Mouse (Mus musculus) cerebral cortex, adult 2 months (tissue): ENCODE data around the gene Efhc1.

Experiments used
- WGBS: fragments of 180-500 bp; shearing (Covaris S2); methylation state at CpG from one replicate; pipeline ENCODE4 v1.1.7; 2018; 5-methylcytosine and 5-hydroxymethylcytosine counted together

The Efhc1 gene

DNA sequence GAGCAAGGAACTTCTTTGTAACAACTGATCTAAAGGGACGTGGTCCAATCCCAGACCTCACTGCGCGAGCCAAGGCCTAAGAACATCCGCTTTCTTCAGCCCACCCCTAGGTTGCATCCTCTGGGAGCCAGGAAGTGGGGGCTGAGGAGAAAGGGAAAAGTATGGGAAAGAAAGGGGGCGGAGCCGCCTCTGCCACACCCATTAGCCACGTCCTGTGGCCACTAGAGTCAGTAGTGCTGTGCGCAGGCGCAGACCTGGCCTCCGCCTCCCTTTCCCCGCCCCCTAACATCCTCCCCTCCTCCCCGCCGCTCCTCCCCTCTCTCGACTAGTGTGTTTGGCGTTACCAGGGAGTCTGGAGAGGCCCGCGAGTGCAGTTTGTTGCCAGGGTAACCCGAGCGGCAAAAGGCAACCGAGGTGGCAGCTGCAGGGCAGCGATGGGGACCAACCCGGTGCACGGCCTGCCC lies at the start of gene Efhc1:
Gene Efhc1 (plus strand): TSS at position 327 of the 464 bp plus-strand sequence.
- WGBS, result 0% methylated on average over 23 of the region's 23 CpGs

DNA sequence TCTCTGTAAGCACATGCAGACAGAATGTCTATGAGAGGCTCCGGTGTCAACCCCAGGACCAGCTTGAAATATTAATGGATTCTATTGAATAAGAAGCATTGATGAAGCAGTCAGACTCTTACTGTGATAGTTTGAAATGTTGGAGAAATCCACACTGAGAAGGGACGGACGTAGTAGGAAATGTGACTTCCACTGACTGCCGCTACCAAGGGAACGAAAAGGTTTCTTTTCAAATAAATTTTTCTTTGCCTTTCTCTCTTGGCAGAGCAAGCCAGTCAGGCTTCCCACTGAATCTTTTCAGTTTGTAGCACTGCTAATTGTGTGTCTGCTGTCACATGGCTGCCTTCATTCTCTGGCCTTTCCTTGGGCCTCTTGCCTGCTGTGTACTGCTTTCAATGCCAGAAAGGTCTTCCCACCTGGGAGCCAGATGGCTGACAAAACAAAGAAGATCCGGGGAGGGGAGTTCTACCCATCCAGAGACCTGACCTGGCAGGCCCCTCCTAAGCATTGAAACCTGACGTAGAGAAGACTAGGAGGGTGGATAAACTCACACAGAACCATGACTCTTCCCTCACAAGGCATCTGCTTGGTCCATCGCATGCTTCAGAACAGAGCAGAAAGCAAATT lies 45.8 kb upstream of the Efhc1 start:
- WGBS, result 36% methylated on average over 8 of the region's 8 CpGs

DNA sequence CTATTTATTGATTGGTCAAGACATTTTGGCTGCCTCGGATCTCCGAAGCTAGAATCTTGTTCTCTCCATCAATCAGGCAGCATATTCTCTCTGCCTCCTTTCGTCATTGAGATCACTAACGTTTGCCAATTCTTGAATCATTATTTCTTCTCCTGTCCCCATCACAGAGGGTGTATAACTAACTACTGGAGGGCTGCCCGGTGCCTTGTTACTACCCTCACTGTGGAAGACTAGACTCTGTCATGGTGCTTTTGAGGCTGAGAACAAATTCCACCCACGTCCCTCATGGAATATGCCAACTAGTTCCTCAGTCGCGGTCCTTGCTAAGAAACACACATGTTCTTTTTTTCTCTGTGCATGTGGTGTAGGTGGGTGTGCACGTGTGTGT lies 45.3 kb upstream of the Efhc1 start:
- WGBS, result 39% methylated on average over 9 of the region's 9 CpGs

DNA sequence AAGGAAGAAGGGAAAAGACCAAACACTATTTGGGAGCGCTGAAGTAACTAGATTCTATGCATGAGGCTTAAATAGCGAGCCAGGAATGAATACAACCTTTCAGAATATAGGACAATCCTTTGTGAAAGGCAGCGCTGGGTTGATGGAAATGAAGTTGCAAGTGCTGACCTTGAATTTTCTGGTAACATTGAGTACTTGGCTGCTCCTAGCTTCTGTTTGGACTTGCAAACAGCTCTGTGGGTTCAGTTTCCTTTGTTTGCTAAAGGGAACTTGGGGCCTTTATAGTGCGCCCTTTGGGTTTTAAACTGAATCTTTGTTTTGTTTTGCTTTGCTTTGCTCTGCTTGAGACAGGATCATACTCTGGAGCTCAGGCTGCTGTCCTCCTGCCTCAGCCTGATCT lies 42.9 kb upstream of the Efhc1 start:
- WGBS, result 59% methylated on average over 4 of the region's 4 CpGs

DNA sequence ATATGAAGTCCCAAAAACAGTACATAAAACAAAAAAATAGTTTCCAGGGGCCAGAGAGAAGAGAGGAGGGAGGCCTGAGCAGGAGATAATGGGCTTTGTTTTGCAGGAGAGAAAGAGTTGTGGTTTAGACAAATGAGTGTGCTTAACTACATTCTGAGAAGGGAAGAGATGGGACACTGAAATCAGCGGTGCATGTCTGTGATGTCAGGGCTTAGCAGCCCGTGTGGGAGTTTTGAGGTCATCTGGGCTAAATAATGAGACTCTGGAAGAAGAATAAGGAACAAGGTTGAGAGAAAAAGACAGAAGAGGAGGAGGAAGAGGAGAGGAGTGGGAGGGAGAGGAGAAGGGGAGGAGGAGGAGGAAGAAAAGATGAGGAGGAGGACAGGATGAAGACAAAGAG lies 39.3 kb upstream of the Efhc1 start:
- WGBS, result 40% methylated on average over 2 of the region's 2 CpGs

DNA sequence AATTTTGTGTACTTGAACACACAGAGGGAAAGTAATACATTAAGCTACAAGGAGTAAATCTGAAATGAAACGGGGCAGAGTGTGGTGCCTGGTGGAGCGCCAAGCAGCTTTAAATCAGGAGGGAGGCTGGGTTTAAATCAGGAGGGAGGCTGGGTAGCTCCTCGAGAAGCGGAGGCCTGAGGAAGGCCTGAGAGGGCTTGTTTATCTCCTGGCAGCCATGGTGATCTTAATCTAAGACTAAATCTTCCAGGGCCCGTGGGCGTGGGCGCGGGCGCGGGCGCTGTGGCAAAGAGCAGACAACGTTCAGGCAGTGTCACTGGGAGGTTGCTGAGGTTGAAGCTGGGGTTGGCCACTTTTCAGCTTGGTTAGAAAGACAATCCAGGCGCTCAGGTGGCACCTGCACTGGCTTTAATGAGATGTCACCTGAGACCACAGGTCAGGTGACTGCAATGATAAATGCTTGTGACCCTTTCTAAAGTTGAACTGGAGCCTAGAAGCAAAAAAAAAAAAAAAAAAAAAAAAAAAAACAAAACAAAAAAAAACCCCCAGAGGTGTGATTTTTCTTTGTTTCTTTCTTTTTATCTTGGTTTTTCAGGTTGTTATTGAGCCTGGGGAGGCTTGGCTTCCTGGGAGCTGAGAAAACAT lies 38.8 kb upstream of the Efhc1 start:
- 64% methylated on average over 13 of the region's 13 CpGs for WGBS

DNA sequence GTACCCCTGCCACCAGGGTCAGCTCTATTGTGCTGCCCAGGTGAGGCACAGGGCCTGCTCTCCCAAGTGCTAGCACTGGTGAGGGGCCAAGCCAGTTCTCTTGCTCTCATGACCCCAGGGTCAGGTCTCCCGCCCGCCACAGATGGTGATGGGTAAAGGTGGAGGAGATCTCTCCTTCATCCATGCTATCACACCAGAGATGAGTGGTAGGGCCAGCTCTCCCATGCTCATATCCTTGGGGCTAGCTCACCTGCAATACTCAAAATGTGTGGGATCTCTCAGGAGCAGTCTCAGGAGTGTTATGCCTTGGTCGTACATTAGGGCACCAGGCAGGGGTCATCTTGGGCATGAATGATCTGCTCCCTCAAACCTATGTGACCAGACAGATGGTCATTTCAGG lies 36.7 kb upstream of the Efhc1 start:
- 93% methylated on average over 3 of the region's 3 CpGs for WGBS

DNA sequence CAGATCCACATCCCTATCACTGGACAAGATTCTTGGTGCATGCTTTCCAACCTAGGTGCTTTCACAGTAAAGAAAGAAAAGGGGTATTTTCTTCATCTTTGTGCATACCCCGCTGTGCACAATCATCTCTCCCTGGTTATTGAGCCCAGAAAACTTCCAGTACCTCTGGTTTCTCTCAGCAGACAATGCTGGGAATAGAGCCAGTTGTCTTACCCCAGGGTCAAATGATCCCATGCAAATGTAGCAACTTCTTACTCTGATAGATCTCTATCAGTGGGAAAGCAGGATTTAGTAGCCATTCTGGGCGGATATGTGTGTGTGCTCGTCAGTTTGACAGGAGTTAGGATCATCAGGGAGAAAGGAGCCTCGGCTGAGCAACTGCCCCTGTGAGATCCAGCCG lies 35.8 kb upstream of the Efhc1 start:
- WGBS, result 82% methylated on average over 5 of the region's 5 CpGs

DNA sequence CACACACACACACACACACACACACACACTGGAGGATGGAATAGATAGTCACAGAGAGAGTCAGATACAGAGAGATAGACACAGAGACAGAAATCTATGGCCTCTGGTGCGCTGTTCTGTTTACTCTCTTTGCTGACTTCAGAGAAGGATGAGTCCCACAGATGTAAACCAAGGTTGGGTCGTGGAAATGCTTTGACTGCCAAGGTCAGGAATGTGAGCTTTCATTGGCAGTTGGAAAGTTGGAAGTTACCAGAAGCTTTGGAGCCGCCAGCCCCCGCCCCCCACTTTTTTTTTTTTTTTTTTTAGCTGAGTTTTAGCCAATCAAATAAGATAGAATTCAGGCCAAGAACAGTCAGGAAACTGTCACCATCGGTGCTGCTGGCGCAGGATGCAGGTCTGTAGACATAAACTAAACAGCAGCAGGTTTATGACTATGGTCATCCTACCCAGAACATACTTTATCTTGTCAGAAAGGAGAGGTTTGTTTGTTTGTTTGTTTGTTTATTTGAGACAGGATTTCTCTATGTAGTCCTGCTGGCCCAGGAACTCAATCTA lies 33.9 kb upstream of the Efhc1 start:
- WGBS, result 80% methylated on average over 6 of the region's 6 CpGs

DNA sequence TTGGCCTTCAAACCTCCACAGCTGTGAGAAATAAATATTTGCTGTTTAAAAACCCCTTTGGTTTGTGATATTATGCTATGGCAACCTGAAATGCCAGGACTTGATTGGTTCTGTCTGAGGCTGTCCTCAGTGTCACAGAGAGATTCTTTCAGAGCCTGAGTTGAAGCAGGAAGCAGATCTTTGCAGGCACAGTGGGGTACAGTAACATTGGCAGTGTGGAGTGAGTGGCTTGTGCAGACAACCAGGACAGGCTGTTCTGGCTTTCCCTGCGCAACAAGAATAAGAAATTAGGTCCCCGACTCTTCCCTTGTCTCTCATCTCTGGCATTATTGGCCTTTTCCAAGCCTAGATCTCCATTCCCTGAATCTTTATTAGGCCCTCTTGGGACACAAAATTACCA lies 31.7 kb upstream of the Efhc1 start:
- 67% methylated on average over 2 of the region's 2 CpGs for WGBS

DNA sequence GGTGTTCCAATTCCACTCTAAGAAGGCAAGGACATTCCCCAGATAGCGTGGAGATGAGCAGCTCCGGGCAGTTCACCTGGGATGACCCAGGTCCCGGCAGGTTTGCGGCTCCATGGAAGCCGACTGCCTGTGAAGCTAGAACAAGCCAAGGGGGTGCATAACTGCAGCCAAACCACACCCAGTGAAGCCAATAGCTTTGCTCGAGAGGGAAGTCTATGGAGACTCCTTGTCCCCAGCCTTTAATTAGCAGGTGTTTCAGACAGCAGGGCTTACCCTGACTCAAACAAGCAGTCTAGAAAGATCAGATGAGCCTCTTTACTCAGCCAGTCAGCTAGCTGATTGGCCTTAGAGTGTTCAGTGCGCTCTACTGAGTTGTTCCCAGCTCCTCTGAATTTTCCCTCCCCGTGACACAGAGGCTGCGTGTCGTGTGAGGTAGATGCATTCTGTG lies 30.3 kb upstream of the Efhc1 start:
- 62% methylated on average over 10 of the region's 10 CpGs for WGBS

DNA sequence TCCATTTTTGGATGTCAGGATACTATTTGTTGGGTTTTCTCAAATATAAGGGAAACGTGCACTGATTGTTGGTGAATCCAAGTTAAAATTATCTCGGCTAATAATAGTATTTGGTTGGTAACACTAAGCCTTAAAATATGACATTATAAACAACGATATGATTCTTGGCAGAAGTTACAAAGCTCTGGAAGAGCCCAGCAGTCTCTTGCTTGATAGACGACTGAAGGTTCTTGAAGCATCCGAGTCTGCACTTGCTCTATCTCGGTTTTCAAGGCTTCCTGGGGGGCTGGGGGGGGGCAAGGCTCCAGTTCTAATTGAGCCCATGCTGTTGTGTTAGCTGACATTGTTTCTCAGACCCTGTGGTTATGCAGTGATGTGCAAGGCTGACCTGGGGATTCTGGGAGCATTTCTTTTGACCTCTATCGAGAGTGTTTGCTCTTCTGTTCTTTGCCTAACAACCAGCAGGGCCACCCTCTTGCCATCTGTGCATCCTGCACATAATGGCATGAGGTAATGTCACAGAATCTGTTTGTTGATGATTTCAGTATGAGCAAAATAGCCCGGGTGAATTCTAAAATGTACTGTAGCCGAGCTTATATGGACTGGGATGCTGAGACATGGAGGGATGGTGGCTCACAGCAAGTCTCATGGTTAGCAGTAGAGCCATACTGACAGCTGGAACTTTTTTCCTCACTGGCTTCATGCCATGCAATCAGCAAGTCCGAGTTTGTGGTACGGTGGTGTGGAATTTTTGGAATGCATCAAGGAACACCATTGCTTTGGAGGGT lies 28.6 kb upstream of the Efhc1 start:
- WGBS, result 21% methylated on average over 11 of the region's 11 CpGs

DNA sequence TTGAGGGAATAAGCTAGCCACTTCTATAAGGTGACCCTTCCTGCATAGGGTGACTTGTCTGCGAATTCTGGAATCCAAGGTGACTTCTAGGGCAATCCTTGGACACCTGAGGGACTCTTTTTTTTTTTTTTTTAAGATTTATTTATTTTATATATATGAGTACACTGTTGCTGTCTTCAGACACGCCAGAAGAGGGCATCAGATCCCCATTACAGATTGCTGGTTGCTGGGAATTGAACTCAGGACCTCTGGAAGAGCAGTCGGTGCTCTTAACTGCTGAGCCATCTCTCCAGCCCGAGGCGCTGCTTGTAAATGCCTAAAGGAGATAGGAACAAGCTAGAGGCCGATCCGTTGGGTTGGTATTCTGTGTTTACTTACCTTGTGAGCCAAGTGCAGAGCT lies 26.1 kb upstream of the Efhc1 start:
- 88% methylated on average over 7 of the region's 7 CpGs for WGBS

DNA sequence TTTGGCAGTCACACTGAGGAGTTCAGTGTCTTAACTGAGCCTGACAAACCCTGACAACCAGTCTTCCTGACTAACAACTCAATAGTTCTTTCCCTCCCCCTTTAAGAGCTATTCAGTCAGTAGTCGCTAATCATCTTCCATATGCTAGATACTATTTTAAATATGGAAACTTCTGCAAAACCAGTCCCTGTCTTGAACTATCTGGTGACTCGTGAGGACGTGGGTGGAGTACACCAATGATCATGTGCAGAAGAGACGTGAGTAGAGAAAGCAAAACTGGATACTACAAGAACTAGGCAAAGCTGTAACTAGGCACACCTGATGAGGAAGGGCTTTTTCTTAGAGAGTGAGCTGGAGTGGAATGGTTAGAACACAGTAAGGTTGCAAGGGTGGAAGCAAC lies 25.5 kb upstream of the Efhc1 start:
- WGBS, result 60% methylated on average over 4 of the region's 4 CpGs

DNA sequence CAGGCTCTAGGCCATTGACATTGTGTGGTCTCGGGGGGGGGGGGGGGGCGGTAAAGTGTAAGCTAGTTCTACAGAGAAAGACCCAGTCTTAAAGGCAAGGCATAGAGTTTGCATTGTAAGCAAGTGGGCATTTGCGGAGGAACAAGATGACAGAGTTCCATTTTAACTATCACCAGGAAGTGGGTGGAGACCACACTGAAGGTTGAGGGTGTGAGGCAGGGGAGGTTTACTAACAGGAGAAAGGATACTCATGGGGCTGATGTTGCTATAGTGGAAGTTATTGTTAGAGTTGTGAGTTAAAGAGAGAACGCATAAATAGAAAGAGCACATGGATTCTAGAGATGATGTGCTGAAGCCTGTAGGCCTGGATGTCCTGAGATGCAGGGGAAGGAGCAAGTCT lies 25.1 kb upstream of the Efhc1 start:
- 74% methylated on average over 4 of the region's 4 CpGs for WGBS

DNA sequence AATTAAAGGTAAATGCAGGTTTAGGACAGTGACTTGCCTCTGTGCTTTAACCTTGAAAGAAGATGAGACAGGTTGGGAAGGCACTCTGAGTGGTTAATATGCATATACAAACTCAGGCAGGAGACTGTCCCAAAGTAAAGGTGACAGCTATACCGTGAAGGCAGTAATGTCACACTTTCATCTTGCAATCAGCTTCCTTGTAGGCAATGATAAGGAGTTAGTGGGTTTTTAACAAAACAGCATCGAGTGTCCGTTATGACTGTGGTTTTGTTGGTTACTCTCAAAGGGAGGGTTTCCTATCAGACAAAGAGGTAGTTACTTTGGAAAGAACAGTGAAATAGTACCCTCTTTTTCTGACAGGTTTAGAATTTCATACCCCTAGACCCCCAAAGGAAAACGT lies 22.9 kb upstream of the Efhc1 start:
- 83% methylated on average over 4 of the region's 4 CpGs for WGBS

DNA sequence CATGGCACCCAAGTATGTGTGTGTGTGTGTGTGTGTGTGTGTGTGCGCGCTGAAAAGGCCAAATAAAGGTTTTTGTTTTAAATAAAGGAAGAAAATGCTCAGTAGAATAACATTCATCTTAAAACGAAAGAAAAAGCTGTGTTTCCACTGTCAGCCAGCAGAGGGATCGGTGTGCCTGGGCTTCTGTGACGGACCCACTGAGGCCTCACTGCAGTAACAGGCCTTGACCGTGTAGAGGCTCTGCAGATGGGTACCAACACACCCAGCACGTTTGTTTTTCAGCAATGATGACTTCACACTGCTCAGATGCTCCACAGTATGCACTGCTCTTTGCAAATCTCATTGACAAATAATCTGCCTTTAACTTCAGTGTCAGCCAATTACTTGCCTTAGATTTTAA lies 18.0 kb upstream of the Efhc1 start:
- 17% methylated on average over 7 of the region's 7 CpGs for WGBS

DNA sequence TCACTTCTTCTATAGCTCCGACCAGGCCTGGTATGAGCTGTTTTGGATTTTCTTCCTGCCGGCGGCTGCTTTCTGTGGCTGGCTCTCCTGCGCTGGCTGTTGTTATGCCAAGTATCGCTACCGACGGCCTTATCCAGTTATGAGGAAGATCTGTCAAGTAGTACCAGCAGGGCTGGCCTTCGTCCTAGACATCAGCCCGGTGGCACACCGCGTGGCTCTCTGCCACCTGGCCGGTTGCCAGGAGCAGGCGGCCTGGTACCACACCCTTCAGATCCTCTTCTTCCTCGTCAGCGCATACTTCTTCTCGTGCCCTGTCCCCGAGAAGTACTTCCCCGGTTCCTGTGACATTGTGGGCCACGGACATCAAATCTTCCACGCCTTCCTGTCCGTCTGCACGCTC lies 16.3 kb upstream of the Efhc1 start:
- WGBS, result 66% methylated on average over 22 of the region's 22 CpGs

DNA sequence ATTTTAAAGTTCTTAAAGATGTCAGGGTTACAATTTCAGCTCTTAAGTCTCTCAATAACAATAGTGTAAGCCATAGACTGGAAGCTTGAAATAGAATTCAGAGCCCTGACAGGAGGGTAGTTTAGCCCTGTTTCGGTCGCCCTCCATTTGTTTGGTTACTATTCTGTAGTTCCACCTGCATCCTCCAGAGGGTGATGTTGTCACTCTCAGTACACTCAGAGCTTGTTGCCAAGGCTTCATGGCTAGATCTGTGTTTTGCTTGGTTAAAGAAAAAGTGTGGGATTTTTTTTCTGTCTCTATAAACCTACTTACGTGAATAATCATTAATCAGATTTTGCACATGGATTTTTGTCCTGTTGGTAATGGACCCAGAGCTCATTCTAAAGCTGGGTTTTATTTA lies 12.4 kb upstream of the Efhc1 start:
- 15% methylated on average over 3 of the region's 3 CpGs for WGBS

DNA sequence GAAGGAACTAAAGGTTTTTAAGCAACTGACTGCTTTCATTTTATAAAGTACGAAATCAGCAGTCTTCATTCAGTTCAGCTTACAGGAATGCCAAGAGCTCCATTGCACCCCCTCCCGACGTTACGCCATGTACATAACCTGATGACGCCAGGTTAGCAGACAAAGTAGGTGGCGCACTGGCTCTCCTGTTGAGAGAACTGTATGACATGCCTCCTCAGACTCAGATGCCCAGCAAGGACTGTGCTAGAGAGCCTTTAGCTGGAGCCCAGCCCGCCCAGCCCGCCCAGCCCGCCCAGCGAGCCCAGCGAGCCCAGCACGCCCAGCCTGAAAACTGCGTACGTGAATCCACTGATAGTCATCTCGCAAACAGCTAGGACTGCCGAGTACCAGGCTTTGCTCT lies 11.3 kb upstream of the Efhc1 start:
- WGBS, result 78% methylated on average over 16 of the region's 16 CpGs

DNA sequence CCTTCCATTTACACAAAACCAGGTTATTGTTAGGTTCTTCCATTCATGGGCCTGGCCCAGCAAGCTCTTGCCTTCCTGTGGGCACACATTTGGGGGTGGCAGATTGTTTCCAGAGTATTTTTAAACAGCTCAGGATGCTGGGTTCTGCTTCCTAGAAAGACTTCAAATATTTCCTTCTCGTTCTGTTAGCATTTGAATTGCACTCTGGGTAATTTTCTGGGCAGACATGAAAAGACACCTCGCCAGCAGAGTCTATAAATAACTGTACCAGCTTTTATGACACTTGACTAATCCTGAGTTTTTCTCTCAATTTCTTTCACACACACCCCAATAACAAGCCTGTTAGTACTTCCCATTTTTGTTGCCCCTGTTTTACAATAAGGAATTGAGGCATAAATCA lies 10.1 kb upstream of the Efhc1 start:
- 10% methylated on average over 2 of the region's 2 CpGs for WGBS

DNA sequence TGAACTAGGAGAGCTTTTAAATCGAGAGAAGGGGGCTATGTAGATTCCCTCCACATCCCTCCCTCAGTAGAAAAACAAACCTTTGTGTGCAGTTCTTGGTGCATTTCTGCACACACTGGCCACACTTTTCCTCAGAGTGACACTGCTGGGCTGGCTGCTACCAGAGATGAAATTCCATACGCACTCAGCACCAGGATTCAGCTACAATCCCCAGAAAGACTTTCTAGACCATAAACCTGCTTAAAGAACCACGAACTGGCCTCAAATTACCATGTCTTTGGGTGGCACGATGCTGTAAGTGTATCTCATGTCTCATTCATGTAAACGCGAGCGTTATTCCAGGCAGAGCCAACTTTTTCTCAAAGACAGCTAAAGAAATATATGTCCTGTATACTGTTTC lies 9.6 kb upstream of the Efhc1 start:
- 67% methylated on average over 7 of the region's 7 CpGs for WGBS

DNA sequence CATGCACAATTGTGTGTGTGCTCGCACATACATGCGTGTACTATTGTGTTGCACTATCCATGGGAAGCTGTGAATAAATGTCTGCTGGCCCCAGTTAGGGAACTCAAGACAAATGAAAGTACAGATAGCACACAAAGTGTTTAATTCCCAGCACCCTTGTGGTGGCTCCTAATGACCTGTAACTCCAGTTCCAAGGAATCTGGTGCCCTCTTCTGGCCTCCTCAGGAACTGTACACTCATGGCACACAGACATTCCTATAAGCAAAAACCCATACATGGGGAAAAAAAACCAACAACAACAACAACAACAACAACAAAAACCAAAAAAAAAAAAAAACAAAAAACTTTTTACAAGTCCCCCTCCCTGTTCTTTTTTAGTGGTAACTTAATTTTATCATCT lies 8.4 kb upstream of the Efhc1 start:
- 100% methylated on average over 2 of the region's 2 CpGs for WGBS
